8 mouse cellular contexts compared by ENCODE assay signal in the genomic region with DNA sequence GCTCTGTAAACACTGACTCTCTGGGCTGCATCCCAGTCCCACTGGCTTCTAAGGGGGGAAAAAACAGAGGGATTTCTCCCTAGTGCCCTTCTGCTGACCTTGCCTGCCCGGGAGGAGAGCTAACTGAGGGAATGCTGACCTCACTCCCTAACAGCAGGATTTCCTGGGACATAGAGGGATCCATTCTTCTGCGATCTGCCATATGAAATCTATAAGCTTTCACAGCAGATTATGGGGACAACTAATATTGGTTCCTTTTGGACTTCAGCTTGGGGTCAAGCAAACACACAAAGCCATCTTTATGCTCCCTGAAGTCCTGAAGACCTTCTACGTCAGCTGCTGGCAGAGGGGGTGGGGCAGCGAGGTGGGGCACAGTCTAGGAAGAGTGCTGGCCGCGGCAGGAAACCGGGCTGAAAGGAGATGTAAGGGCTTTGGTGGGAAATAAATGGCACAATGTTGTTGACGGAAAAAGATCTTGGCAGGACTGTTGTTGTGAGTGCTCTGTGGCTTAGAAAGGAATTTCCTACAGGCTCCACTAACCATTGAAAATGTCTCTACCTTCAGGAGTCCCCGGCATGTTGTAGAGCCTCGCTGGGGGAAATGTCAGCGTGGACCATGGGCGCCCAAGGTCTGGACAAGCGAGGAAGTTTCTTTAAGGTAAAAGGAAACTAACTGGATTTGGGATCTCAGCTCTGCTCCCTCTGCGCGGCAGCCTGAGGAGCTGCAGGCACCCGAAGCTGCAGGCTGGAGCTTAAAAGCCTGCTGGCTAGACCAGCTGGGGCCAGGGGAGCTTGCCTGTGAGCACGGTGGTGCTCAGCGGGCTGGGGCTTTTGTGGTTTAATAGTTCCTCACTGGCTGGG.
DNase-seq lines count a peak whose midpoint lies in the region; ATAC-seq and TF ChIP-seq lines count a peak whose summit lies in the region.

No protein-coding gene starts in this region.

- H3K27ac ChIP-seq in spleen, adult 2 months (ENCODE audit: insufficient read depth, low read length) = 0 out of 2 replicates have a peak overlapping the region, but pooled peaks have one; percentile 36
- H3K27ac ChIP-seq in embryonic facial prominence, embryonic 15.5 days (replicated peaks) = peak overlapping the region; percentile 85
- peak overlapping the region; percentile 82 to 90 for H3K27ac ChIP-seq in heart, embryonic 14.5 days (replicated peaks in 1 of 2; ENCODE audit: control insufficient read depth in 1 of 2, insufficient read depth in 1 of 2, low read depth in 2 of 2, low read length in 2 of 2)
- H3K27ac ChIP-seq in kidney, embryonic 16.5 days (ENCODE audit: low read length) = peak overlapping the region; percentile 99
- H3K27ac ChIP-seq in olfactory bulb, adult 2 months (ENCODE audit: insufficient read depth, low read depth, low read length) = no peak overlapping the region

- no peak for TF ChIP-seq POLR2A in spleen, adult 2 months (IDR thresholded peaks at IDR 0.05; ENCODE audit: low read depth, low read length)
- TF ChIP-seq POLR2A in olfactory bulb, adult 2 months (IDR thresholded peaks at IDR 0.05; ENCODE audit: insufficient read depth, low read depth, low read length) = no peak

- no peaks in the 10 kb centered on the region for H3K36me3 ChIP-seq in spleen, adult 2 months (ENCODE audit: control insufficient read depth, insufficient read depth, low read length)
- no peaks in the 10 kb centered on the region for H3K36me3 ChIP-seq in embryonic facial prominence, embryonic 15.5 days
- no peaks in the 10 kb centered on the region for H3K36me3 ChIP-seq in heart, embryonic 14.5 days (ENCODE audit: control insufficient read depth, insufficient read depth, low read length)
- no peaks in the 10 kb centered on the region; the same call in 1 of the 2 replicates for H3K36me3 ChIP-seq in kidney, embryonic 16.5 days (ENCODE audit: insufficient read depth, low read length)

- peak overlapping the region; percentile 54 for H3K4me2 ChIP-seq in embryonic facial prominence, embryonic 15.5 days (replicated peaks)
- H3K4me2 ChIP-seq in heart, embryonic 14.5 days (ENCODE audit: low read length) = peak overlapping the region; percentile 65
- H3K4me2 ChIP-seq in kidney, embryonic 16.5 days (replicated peaks; ENCODE audit: low read depth, low read length) = peak overlapping the region; percentile 56

- no peaks in the 10 kb centered on the region for H3K9me3 ChIP-seq in embryonic facial prominence, embryonic 15.5 days (replicated peaks)
- no peaks in the 10 kb centered on the region for H3K9me3 ChIP-seq in heart, embryonic 14.5 days (ENCODE audit: control insufficient read depth, low read length)
- H3K9me3 ChIP-seq in kidney, embryonic 16.5 days (ENCODE audit: low read length) = no peaks in the 10 kb centered on the region

- H3K27me3 ChIP-seq in spleen, adult 2 months (ENCODE audit: control insufficient read depth, insufficient read depth, low read length) = no peaks in the 10 kb centered on the region
- H3K27me3 ChIP-seq in embryonic facial prominence, embryonic 15.5 days = no peaks in the 10 kb centered on the region
- H3K27me3 ChIP-seq in heart, embryonic 14.5 days (ENCODE audit: control insufficient read depth, insufficient read depth, low read length) = no peaks in the 10 kb centered on the region
- H3K27me3 ChIP-seq in kidney, embryonic 16.5 days (ENCODE audit: insufficient read depth, low read length) = no peaks in the 10 kb centered on the region

- peak overlapping the region; percentile 6; the same call in 1 of the 2 replicates for H3K4me3 ChIP-seq in spleen, adult 2 months (ENCODE audit: extremely low read depth, insufficient read depth, insufficient read length)
- peak overlapping the region; percentile 39 for H3K4me3 ChIP-seq in embryonic facial prominence, embryonic 15.5 days (replicated peaks)
- peak overlapping the region; percentile 46 to 62 for H3K4me3 ChIP-seq in heart, embryonic 14.5 days (ENCODE audit: control insufficient read depth in 1 of 2, insufficient read depth in 1 of 2, low read depth in 1 of 2, low read length in 2 of 2)
- H3K4me3 ChIP-seq in kidney, embryonic 16.5 days (ENCODE audit: low read length) = peak overlapping the region; percentile 40
- H3K4me3 ChIP-seq in olfactory bulb, adult 2 months (ENCODE audit: insufficient read depth, low read depth, low read length) = peak overlapping the region; percentile 35

- H3K9ac ChIP-seq in embryonic facial prominence, embryonic 15.5 days = no peak overlapping the region
- peak overlapping the region; percentile 76 for H3K9ac ChIP-seq in heart, embryonic 14.5 days (ENCODE audit: low read length)
- H3K9ac ChIP-seq in kidney, embryonic 16.5 days (replicated peaks; ENCODE audit: low read length) = peak overlapping the region; percentile 69

- no peak for DNase-seq in spleen, adult 2 months (ENCODE audit: low read depth in 1 of 2, low spot score in 2 of 2)
- no peak for DNase-seq in spleen, postnatal 10 days (ENCODE audit: low spot score in 2 of 2)
- DNase-seq in lung, adult 18-20 months = peak; percentile 78 to 86

- peak; percentile 75 for ATAC-seq in embryonic facial prominence, embryonic 15.5 days (ENCODE audit: insufficient number of reproducible peaks, low FRiP score, low TSS enrichment, low read depth)
- peak; percentile 63 for ATAC-seq in heart, embryonic 14.5 days (ENCODE audit: insufficient number of reproducible peaks, insufficient read depth, low FRiP score, low read depth)
- peak; percentile 89 for ATAC-seq in kidney, embryonic 16.5 days (ENCODE audit: low FRiP score, low TSS enrichment)
- no peak for ATAC-seq in erythroblast, adult 5-6 weeks (replicated peaks; ENCODE audit: low FRiP score, poor library complexity, severe bottlenecking)

- WGBS in spleen, adult 2 months = 5% methylated on average over 18 of the region's 18 CpGs
- WGBS in embryonic facial prominence, embryonic 15.5 days = 2% methylated on average over 18 of the region's 18 CpGs
- under 1% methylated on average over 18 of the region's 18 CpGs for WGBS in heart, embryonic 14.5 days
- under 1% methylated on average over 18 of the region's 18 CpGs for WGBS in kidney, embryonic 16.5 days
- 6% methylated on average over 18 of the region's 18 CpGs for WGBS in olfactory bulb, adult 2 months

- no peak for TF ChIP-seq CTCF in spleen, adult 2 months (IDR thresholded peaks at IDR 0.05; ENCODE audit: extremely low read depth, insufficient read depth, insufficient read length, insufficient replicate concordance)
- peak; percentile 7; the same call in 1 of the 2 replicates for TF ChIP-seq CTCF in olfactory bulb, adult 2 months (IDR thresholded peaks at IDR 0.05; ENCODE audit: insufficient read depth, low read depth, low read length)

- no peaks in the 10 kb centered on the region for H3K4me1 ChIP-seq in spleen, adult 2 months (ENCODE audit: control insufficient read depth, insufficient read depth, insufficient read length)
- peaks cover 26% of the 10 kb centered on the region for H3K4me1 ChIP-seq in embryonic facial prominence, embryonic 15.5 days
- H3K4me1 ChIP-seq in heart, embryonic 14.5 days (ENCODE audit: control insufficient read depth in 2 of 2, insufficient read depth in 2 of 2, low read length in 2 of 2) = peaks cover 26 to 36% of the 10 kb centered on the region in 2 experiments
- peaks cover 58% of the 10 kb centered on the region for H3K4me1 ChIP-seq in kidney, embryonic 16.5 days (ENCODE audit: insufficient read depth, low read length)
- H3K4me1 ChIP-seq in olfactory bulb, adult 2 months (ENCODE audit: control insufficient read depth, insufficient read depth, low read length) = peaks cover 14% of the 10 kb centered on the region

Comparison
In these comparisons a context has a peak if more than half of its experiments do, and no peak if none do; other contexts are left out.
1. DNase-seq: peak in lung, adult 18-20 months (2 of 2); none in spleen, adult 2 months (0 of 2) and spleen, postnatal 10 days (0 of 2).
2. Peak in every context shown above with its lines, with median percentiles within 50 percentile points of each other: H3K4me3 ChIP-seq and H3K4me2 ChIP-seq.